Mouse (Mus musculus): ENCODE results near the gene Sva.

Sva gene

GRCm38 (mm10) chr6:42038094-42038493 lies at the start of gene Sva:
Gene Sva (plus strand): TSS chr6:42038394.
- DNase-seq (ENCODE audit: low read depth, low spot score) = no peak
